Mouse (Mus musculus): ENCODE results near the gene Thpo. TPM values are rescaled to one million over a fixed set of nuclear protein-coding genes. Genes with fewer than 3 reads are reported as not detected.

Thpo gene
- total and polyA plus RNA-seq, 3 experiments, result not detected

GRCm38 (mm10) chr16:20676702-20677101 is 57.6 kb downstream of the Thpo start:
- peaks cover 11 to 35% of the 10 kb centered on the region in 2 experiments for H3K4me1 ChIP-seq (ENCODE audit: control insufficient read depth in 1 of 2, insufficient read depth in 2 of 2, low read length in 2 of 2)
- no peaks in the 10 kb centered on the region for H3K27me3 ChIP-seq (ENCODE audit: control insufficient read depth in 1 of 2, insufficient read depth in 2 of 2, low read length in 2 of 2)
- peaks cover 44 to 50% of the 10 kb centered on the region in 2 experiments for H3K36me3 ChIP-seq (ENCODE audit: control insufficient read depth in 1 of 2, insufficient read depth in 2 of 2, low read length in 2 of 2)
- peak; percentile 55 for DNase-seq (ENCODE audit: low read depth, low spot score)
- TF ChIP-seq EP300 (IDR thresholded peaks at IDR 0.05; ENCODE audit: low read depth in 1 of 2, low read length in 2 of 2) (no peak), CTCF (IDR thresholded peaks at IDR 0.05 in 2 of 3, conservative IDR thresholded peaks at IDR 0.05 in 1 of 3; ENCODE audit: control insufficient read depth in 1 of 3, insufficient read depth in 1 of 3, low read depth in 2 of 3, low read length in 3 of 3, poor library complexity in 1 of 3, severe bottlenecking in 1 of 3) (peak in 1 of 3 experiments; percentile 4; a peak in 1 of 6 replicates)
- H3K9ac ChIP-seq (ENCODE audit: control insufficient read depth, low read depth, low read length, poor library complexity, severe bottlenecking), result no peak overlapping the region
- no peak overlapping the region for H3K27ac ChIP-seq (ENCODE audit: control insufficient read depth, low read depth, low read length)
- peaks cover 64% of the 10 kb centered on the region for H3K79me2 ChIP-seq (ENCODE audit: control insufficient read depth, insufficient read depth, low read length, poor library complexity)
- H3K9me3 ChIP-seq (replicated peaks; ENCODE audit: insufficient read depth, low read length), result no peaks in the 10 kb centered on the region
- no peak overlapping the region for H3K4me3 ChIP-seq (ENCODE audit: control insufficient read depth in 1 of 2, insufficient read depth in 1 of 2, low read depth in 2 of 2, low read length in 2 of 2)

GRCm38 (mm10) chr16:20675213-20675612 is 59.1 kb downstream of the Thpo start:
- Histone ChIP-seq H3K9me3 (replicated peaks; ENCODE audit: insufficient read depth, low read length) (no peaks in the 10 kb centered on the region), H3K4me3 (ENCODE audit: control insufficient read depth in 1 of 2, insufficient read depth in 1 of 2, low read depth in 2 of 2, low read length in 2 of 2) (no peak overlapping the region), H3K9ac (ENCODE audit: control insufficient read depth, low read depth, low read length, poor library complexity, severe bottlenecking) (peak overlapping the region; percentile 99), H3K36me3 (ENCODE audit: control insufficient read depth in 1 of 2, insufficient read depth in 2 of 2, low read length in 2 of 2) (peaks cover 39 to 47% of the 10 kb centered on the region in 2 experiments), H3K79me2 (ENCODE audit: control insufficient read depth, insufficient read depth, low read length, poor library complexity) (peaks cover 64% of the 10 kb centered on the region), H3K27ac (ENCODE audit: control insufficient read depth, low read depth, low read length) (no peak overlapping the region), H3K27me3 (ENCODE audit: control insufficient read depth in 1 of 2, insufficient read depth in 2 of 2, low read length in 2 of 2) (no peaks in the 10 kb centered on the region), H3K4me1 (ENCODE audit: control insufficient read depth in 1 of 2, insufficient read depth in 2 of 2, low read length in 2 of 2) (peaks cover 11 to 35% of the 10 kb centered on the region in 2 experiments)
- TF ChIP-seq TAL1 (IDR thresholded peaks at IDR 0.05; ENCODE audit: low read length), result no peak
- TF ChIP-seq SIN3A (IDR thresholded peaks at IDR 0.05; ENCODE audit: low read length), result no peak
- no peak for TF ChIP-seq NRF1 (IDR thresholded peaks at IDR 0.05; ENCODE audit: insufficient read depth, low read depth, low read length, poor library complexity, severe bottlenecking)
- no peak for TF ChIP-seq SMC3 (IDR thresholded peaks at IDR 0.05; ENCODE audit: low read depth, low read length)
- no peak for TF ChIP-seq ELF1 (IDR thresholded peaks at IDR 0.05; ENCODE audit: low read depth, low read length)
- no peak for TF ChIP-seq MYB (IDR thresholded peaks at IDR 0.05; ENCODE audit: low read depth, low read length)
- TF ChIP-seq POLR2AphosphoS2 (IDR thresholded peaks at IDR 0.05; ENCODE audit: low read length), result no peak
- no peak for TF ChIP-seq ZNF384 (IDR thresholded peaks at IDR 0.05; ENCODE audit: low read depth, low read length)
- TF ChIP-seq MEF2A (IDR thresholded peaks at IDR 0.05; ENCODE audit: extremely low read depth, insufficient replicate concordance, low read depth, low read length, poor library complexity, severe bottlenecking), result no peak
- no peak for TF ChIP-seq CHD1 (IDR thresholded peaks at IDR 0.05; ENCODE audit: low read depth, low read length)
- no peak for TF ChIP-seq MXI1 (IDR thresholded peaks at IDR 0.05; ENCODE audit: low read depth, low read length)
- TF ChIP-seq TCF12 (IDR thresholded peaks at IDR 0.05; ENCODE audit: low read depth, low read length), result no peak
- DNase-seq (ENCODE audit: low read depth, low spot score), result no peak

Other genes starting within 250 kb of the Thpo start
- gene Eif2b5, start 235.7 kb downstream of the Thpo start, total RNA-seq (2012; rRNA removed), result 131 and 137 TPM in 2 replicates
- gene Eif2b5, start 235.7 kb downstream of the Thpo start, polyA plus RNA-seq (2012; ENCODE audit: insufficient read depth in 1 of 2, insufficient read length in 2 of 2, low read depth in 1 of 2, low replicate concordance in 2 of 2, missing spikeins in 1 of 2), result 100 to 1,000 TPM in 1 of 2 experiments, 10 to 100 TPM in 1; 91.1 to 115 TPM
- gene Dvl3, start 217.5 kb downstream of the Thpo start, total RNA-seq (2012; rRNA removed), result 4.0 and 4.1 TPM in 2 replicates
- 10 to 100 TPM in 1 of 2 experiments, not detected in 1; 20.5 TPM for gene Dvl3, start 217.5 kb downstream of the Thpo start, polyA plus RNA-seq (2012; ENCODE audit: insufficient read depth in 1 of 2, insufficient read length in 2 of 2, low read depth in 1 of 2, low replicate concordance in 2 of 2, missing spikeins in 1 of 2)
- 185 and 199 TPM in 2 replicates for gene Ap2m1, start 199.0 kb downstream of the Thpo start, total RNA-seq (2012; rRNA removed)
- gene Ap2m1, start 199.0 kb downstream of the Thpo start, polyA plus RNA-seq (2012; ENCODE audit: insufficient read depth in 1 of 2, insufficient read length in 2 of 2, low read depth in 1 of 2, low replicate concordance in 2 of 2, missing spikeins in 1 of 2), result 1,000 to 10,000 TPM in 1 of 2 experiments, 100 to 1,000 TPM in 1; 312 to 1,810 TPM
- gene Abcf3, start 185.9 kb downstream of the Thpo start, total RNA-seq (2012; rRNA removed), result 42.0 and 46.5 TPM in 2 replicates
- gene Abcf3, start 185.9 kb downstream of the Thpo start, polyA plus RNA-seq (2012; ENCODE audit: insufficient read depth in 1 of 2, insufficient read length in 2 of 2, low read depth in 1 of 2, low replicate concordance in 2 of 2, missing spikeins in 1 of 2), result 10 to 100 TPM in 1 of 2 experiments, not detected in 1; 79.6 TPM
- gene Vwa5b2, start 145.0 kb downstream of the Thpo start, total RNA-seq (2012; rRNA removed), result 0.07 and 0.15 TPM in 2 replicates
- gene Vwa5b2, start 145.0 kb downstream of the Thpo start, polyA plus RNA-seq (2012; ENCODE audit: insufficient read depth in 1 of 2, insufficient read length in 2 of 2, low read depth in 1 of 2, low replicate concordance in 2 of 2, missing spikeins in 1 of 2), result under 1 TPM in 1 of 2 experiments, not detected in 1; 0.33 TPM
- 38.6 and 52.2 TPM in 2 replicates for gene Eef1akmt4, start 122.9 kb downstream of the Thpo start, total RNA-seq (2012; rRNA removed)
- gene Eef1akmt4, start 122.9 kb downstream of the Thpo start, polyA plus RNA-seq (2012; ENCODE audit: insufficient read depth in 1 of 2, insufficient read length in 2 of 2, low read depth in 1 of 2, low replicate concordance in 2 of 2, missing spikeins in 1 of 2), result 10 to 100 TPM in 1 of 2 experiments, not detected in 1; 37.1 TPM
- gene Gm49333, start 122.9 kb downstream of the Thpo start, total RNA-seq (2012; rRNA removed), result not detected in 2 replicates
- not detected for gene Gm49333, start 122.9 kb downstream of the Thpo start, polyA plus RNA-seq (2012; ENCODE audit: insufficient read depth in 1 of 2, insufficient read length in 2 of 2, low read depth in 1 of 2, low replicate concordance in 2 of 2, missing spikeins in 1 of 2)
- 22.2 and 25.6 TPM in 2 replicates for gene Alg3, start 122.8 kb downstream of the Thpo start, total RNA-seq (2012; rRNA removed)
- gene Alg3, start 122.8 kb downstream of the Thpo start, polyA plus RNA-seq (2012; ENCODE audit: insufficient read depth in 1 of 2, insufficient read length in 2 of 2, low read depth in 1 of 2, low replicate concordance in 2 of 2, missing spikeins in 1 of 2), result 100 to 1,000 TPM in 1 of 2 experiments, 10 to 100 TPM in 1; 67.6 to 218 TPM
- gene Camk2n2, start 113.2 kb downstream of the Thpo start, total RNA-seq (2012; rRNA removed), result 0.23 and 0.65 TPM in 2 replicates
- gene Camk2n2, start 113.2 kb downstream of the Thpo start, polyA plus RNA-seq (2012; ENCODE audit: insufficient read depth in 1 of 2, insufficient read length in 2 of 2, low read depth in 1 of 2, low replicate concordance in 2 of 2, missing spikeins in 1 of 2), result 1 to 10 TPM in 1 of 2 experiments, not detected in 1; 4.3 TPM
- gene Ece2, start 104.7 kb downstream of the Thpo start, total RNA-seq (2012; rRNA removed), result 4.9 and 5.0 TPM in 2 replicates
- gene Ece2, start 104.7 kb downstream of the Thpo start, polyA plus RNA-seq (2012; ENCODE audit: insufficient read depth in 1 of 2, insufficient read length in 2 of 2, low read depth in 1 of 2, low replicate concordance in 2 of 2, missing spikeins in 1 of 2), result 1 to 10 TPM in 1 of 2 experiments, not detected in 1; 7.4 TPM
- gene Psmd2, start 82.9 kb downstream of the Thpo start, total RNA-seq (2012; rRNA removed), result 262 and 323 TPM in 2 replicates
- 100 to 1,000 TPM in 1 of 2 experiments, 10 to 100 TPM in 1; 81.9 to 432 TPM for gene Psmd2, start 82.9 kb downstream of the Thpo start, polyA plus RNA-seq (2012; ENCODE audit: insufficient read depth in 1 of 2, insufficient read length in 2 of 2, low read depth in 1 of 2, low replicate concordance in 2 of 2, missing spikeins in 1 of 2)
- 409 and 425 TPM in 2 replicates for gene Eif4g1, start 66.2 kb downstream of the Thpo start, total RNA-seq (2012; rRNA removed)
- gene Eif4g1, start 66.2 kb downstream of the Thpo start, polyA plus RNA-seq (2012; ENCODE audit: insufficient read depth in 1 of 2, insufficient read length in 2 of 2, low read depth in 1 of 2, low replicate concordance in 2 of 2, missing spikeins in 1 of 2), result 100 to 1,000 TPM; 327 to 436 TPM
- not detected in 2 replicates for gene Fam131a, start 41.3 kb downstream of the Thpo start, total RNA-seq (2012; rRNA removed)
- not detected for gene Fam131a, start 41.3 kb downstream of the Thpo start, polyA plus RNA-seq (2012; ENCODE audit: insufficient read depth in 1 of 2, insufficient read length in 2 of 2, low read depth in 1 of 2, low replicate concordance in 2 of 2, missing spikeins in 1 of 2)
- 174 and 180 TPM in 2 replicates for gene Polr2h, start 16.8 kb downstream of the Thpo start, total RNA-seq (2012; rRNA removed)
- gene Polr2h, start 16.8 kb downstream of the Thpo start, polyA plus RNA-seq (2012; ENCODE audit: insufficient read depth in 1 of 2, insufficient read length in 2 of 2, low read depth in 1 of 2, low replicate concordance in 2 of 2, missing spikeins in 1 of 2), result 10 to 100 TPM in 1 of 2 experiments, not detected in 1; 95.4 TPM
- 3.6 and 5.4 TPM in 2 replicates for gene Clcn2, start 16.8 kb downstream of the Thpo start, total RNA-seq (2012; rRNA removed)
- gene Clcn2, start 16.8 kb downstream of the Thpo start, polyA plus RNA-seq (2012; ENCODE audit: insufficient read depth in 1 of 2, insufficient read length in 2 of 2, low read depth in 1 of 2, low replicate concordance in 2 of 2, missing spikeins in 1 of 2), result 1 to 10 TPM in 1 of 2 experiments, not detected in 1; 9.4 TPM
- not detected in 2 replicates for gene Chrd, start 1.4 kb downstream of the Thpo start, total RNA-seq (2012; rRNA removed)
- gene Chrd, start 1.4 kb downstream of the Thpo start, polyA plus RNA-seq (2012; ENCODE audit: insufficient read depth in 1 of 2, insufficient read length in 2 of 2, low read depth in 1 of 2, low replicate concordance in 2 of 2, missing spikeins in 1 of 2), result not detected

Measured in MEL (cell line).